Mouse (Mus musculus) neural tube, embryonic 10.5 days (tissue): Measurements from ENCODE around the gene Gm10147.
"Not testable (repeated sequence)": the region's sequence is repeated elsewhere in the genome, so short reads cannot be mapped to it uniquely, and the experiment has no call there.

ENCODE experiments used
- DNase-seq: peaks from one replicate; pipeline ENCODE4 v3.0.0-alpha.2; 2017; ENCODE audit warnings: low spot score; ENCODE audit errors: extremely low spot score

Gm10147 gene

DNA sequence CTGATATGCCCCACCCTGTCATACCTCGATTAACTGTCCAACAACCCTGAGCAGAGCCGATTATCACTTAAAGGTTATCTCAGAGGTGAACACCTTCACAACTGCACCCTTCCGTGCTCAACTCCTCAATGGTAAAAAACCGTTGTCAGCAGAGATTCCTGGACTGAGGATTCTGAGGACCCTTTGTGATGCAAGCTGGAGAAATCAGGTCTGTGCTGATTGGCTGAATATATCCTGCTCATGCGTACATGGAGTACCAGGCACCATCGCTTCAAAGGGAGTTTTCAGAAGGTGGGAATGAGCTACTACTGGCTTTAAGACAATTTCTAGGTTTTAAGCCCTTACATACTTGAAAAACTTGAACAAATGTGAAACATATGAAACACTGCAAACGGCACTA lies at the start of gene Gm10147:
TSS of gene Gm10147 (minus strand) at position 101 of the 400 bp plus-strand sequence.
- not testable (repeated sequence) for DNase-seq
